Mouse (Mus musculus): ENCODE results near the gene Snrnp25.

Snrnp25 gene

DNA sequence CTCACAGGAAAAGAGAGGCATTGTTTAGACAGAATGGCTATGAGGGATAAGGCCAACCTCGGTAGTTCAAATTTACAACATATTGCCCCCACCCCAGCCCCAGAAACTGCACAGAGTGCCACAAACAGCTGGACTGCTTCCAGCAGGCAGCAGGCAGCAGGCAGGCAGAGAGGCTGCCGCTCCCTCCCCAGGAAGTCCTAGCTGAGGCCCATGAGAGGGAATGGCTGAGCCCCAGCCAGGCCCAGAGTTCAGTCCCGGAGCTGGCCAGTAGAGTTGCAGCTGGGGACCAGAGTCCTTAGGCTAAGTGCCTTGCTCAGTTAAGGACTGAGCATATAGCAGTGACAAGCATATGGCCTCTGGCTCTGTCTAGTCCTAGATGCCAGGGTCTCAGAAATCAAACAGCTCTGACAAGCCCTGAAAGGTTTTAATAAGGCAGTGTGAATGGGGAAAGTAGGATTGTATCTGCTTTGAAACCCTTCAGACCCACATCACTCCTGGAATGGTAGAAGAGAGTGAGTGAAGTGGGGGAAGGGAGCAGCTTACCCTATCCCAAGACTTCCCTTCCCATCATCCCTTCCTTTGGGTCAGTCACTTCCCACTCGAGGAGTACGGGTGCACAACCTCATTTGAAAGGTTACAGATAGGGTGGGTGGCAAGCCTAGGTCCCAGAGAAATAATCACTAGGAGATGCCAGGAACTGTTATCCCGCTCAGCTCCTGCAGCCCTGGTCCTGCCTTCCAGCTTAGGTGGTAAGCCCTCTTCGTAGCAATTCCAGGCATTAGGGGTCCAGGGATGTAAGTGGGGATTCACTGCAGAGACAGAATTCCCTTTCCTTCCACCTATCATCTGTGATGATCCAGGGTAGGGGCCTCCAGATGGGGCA, 20.2 kb downstream of the Snrnp25 start:
- no peak for DNase-seq

DNA sequence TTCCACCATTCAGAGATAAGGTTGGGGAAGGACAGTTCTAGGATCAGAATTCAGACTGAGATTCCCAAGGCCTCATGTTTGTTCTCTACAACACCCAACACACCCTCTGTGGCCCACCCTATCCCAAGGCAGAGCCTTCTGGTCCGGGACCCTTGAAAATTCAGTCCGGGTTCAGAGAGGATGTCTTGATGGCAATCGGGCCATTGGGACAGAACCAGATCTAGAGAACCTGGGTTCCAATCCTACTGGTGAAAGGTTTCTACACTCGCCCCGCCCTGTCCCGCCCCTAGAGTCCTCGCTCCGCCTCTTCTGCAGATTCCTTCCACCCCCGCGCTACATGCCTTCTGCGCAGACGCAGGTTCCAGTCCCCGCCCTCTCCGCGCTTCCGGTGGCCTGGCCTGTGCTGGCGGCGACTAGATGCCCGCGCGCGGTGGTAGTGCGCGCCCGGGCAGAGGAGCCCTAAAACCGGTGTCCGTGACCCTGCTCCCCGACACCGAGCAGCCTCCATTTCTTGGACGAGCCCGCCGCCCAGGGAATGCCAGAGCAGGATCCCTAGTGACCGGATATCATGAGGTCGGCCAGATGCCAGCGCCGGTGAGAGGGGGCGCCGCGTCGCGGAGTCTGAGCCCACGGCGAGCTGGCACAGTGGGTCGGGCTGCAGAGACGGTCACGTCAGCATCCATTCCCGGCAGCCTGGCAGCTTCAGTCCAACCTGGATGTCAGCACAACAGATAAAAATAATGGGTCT, 21.1 kb downstream of the Snrnp25 start, which contains the start of gene Mpg:
TSS of gene Mpg (plus strand) at position 382 of the 748 bp plus-strand sequence.
- DNase-seq: peak; percentile 90 to 94

DNA sequence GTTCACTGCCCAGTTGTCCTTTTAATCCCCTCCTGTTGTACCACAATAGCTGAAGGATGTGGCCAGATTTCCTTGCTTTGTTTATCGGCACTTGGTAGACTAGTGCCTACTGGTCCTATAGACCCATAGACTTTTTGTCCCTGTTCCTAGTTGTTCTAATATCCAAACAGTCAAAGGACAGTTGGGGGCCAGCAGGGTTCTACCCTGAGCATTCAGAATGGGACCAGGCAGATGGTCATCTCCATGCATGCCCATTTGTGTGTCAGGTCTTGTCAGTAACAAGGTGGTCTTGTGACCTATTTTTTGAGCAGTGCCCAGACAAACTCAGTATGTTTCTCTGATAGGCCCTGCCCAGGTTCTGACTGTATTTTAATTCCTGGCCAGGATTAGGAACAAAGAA, 21.8 kb downstream of the Snrnp25 start:
- peak in 1 of 2 experiments; percentile 60 for DNase-seq

DNA sequence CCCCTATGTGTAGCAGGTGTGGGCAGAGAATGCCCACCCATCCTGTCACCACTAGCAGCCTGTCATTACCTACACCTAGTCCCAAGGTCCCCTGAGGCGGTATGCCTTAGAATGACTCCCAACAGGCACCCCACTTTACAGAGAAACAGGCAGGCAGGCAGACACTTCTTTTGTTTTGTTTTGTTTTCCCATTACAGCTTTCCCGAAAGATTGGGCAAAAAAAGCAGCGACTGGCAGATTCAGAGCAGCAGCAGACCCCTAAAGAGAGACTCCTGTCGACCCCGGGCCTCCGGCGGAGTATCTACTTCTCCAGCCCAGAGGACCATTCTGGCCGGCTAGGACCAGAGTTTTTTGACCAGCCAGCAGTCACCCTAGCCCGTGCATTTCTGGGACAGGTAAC, 22.3 kb downstream of the Snrnp25 start:
- DNase-seq: no peak

DNA sequence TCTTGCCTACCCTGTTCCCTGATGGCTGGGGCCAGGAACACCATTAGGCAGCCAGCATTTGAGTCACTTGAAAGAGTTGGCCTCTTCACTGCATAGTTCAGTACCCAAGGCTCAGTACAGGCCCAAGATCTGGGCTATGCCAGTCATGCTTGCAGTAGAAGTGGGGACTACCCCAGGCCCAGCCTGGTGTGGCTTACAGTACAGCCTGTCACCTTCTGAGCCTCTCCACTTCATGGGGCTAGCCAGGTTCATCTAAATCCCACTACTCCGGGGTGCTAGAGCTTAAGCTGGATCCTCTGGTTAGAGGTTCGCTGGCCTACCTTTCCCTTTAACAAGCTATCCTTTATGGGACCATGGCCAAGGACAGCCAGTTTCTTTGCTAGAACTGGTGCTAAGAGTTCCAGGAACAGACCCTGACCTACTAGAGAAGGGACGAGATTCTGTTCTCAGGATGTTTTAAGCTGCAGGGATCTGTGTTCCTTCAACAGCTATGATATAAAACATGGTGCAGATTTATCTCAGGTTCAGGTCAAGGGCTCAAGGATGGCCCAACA, 23.2 kb downstream of the Snrnp25 start:
- DNase-seq: no peak

DNA sequence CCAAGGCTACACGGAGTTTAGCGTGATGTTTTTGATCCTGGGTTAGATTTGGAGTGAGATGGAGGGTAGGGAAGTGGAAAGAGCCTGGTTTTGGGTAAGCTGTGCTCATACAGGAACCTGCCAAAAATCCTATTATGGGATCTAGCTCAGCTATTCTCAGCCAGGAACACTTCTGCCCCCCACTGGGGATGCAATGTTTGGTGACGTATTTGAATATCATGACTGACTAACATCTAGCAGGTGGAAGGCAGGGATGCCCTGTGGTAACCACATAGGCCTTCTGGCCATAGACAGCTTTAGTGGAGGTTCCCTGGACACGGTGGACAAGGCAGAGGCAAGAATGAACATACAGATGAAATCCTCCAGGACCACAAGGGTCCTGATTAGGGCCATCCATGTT, 25.0 kb downstream of the Snrnp25 start:
- DNase-seq: peak; percentile 50 to 72

DNA sequence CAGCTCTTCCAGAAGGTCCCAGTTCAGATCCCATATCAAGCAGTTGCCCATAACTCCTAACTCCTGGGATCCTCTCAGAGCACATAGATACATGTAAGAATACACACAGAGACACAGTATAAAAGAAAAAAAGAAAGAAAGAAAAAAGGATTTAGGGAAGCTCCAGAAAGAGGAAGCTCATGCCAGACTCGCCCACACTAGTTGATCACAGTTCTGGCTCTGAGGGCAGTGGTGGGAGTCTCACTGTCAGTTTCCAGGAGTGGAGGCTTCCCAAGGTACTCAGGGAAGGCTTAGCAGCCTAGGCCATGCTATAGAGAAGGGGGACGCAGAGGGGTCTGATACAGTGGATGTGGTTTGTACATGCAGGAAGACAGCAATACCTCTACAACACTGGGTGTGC, 25.9 kb downstream of the Snrnp25 start:
- DNase-seq: no peak

DNA sequence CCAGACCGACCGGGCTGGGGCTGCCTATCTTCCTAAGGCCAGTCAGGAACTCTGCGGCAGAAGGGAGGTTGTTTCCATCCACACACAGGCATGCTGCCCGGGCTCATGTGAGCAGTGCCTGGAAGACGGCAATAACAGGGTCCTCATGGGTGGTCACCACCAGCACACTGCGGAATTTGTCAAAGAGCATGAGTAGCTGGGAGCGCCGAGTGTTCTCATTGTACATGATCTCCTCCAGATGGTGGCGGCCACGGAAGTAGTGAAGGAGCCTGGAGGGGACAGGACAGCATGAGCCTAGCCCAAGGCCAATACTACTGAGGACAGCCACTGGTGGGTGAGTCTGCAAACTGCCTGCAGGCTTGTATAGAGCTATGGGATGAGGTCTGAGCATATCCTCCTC, 27.6 kb downstream of the Snrnp25 start:
- DNase-seq: peak; percentile 53 to 60

DNA sequence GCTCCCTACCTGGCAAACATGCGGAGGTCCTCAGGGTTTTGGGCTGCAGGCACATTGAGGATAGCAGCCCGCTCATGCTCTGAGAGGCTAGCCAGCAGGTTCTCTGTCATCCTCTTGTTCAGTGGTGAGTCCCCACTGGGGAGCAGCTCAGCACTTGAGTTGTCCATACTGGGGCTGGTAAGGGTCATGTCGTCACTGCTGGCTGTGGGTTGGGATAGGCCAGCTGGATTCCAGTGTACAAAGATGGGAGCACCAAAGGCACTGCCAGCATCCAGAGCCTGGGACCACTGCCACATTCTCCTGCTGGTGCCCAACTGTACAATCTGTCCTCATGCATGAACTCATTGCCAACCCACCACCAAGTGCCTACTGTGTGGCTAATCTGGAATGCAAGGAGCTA, 28.7 kb downstream of the Snrnp25 start:
- peak; percentile 60 to 65 for DNase-seq

DNA sequence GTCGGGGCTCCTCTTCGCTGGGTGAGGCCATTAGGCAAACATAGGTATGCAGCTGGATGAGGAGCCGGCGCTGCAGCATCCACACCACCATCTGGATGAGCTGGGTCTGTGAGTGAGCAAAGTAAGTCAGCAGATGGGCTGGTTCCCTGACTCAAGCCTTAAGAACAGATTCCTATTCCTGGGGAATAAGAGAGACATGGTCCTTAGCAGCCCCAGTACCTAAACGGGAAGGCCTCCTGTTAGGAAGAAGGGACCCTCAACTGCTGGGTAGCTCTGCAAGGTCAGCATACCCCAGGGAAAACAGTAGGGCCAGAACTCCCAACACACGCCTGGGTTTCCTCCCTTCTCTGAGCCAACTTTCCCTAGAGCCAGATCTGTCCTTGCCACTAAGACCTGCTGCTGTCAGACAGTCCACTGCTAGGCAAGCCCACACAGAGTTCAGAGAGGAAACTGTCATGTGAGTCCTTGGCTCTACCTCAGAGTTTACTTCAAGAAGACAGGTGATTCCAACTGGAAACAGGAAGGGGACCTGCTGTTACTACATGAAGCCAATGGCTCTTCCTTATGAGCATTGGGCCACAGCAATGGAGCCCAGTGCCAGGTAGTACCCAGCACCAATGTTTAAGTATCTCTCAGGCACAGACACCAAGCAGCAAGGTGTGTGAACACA, 29.7 kb downstream of the Snrnp25 start:
- DNase-seq: peak; percentile 23 to 25

DNA sequence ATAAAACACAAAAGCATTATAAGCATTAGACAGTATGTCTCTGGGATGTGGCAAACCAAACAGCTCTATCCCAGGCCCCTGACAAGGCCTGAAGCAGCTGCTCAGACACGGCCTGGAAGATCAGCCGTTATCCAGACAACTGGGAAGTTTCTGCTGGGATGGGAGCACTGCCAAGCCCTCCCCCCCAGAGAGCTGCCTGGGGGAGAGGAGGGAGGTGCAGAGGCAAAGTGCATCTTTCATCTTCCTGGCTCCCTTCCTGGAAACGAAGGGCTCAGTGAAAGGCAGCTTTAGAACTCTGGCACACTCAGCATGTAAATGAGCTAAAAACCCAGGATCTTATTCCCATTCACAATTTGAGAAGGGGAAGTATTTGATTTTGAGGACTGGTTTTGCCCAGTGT, 30.4 kb downstream of the Snrnp25 start:
- DNase-seq: peak; percentile 52 to 70

DNA sequence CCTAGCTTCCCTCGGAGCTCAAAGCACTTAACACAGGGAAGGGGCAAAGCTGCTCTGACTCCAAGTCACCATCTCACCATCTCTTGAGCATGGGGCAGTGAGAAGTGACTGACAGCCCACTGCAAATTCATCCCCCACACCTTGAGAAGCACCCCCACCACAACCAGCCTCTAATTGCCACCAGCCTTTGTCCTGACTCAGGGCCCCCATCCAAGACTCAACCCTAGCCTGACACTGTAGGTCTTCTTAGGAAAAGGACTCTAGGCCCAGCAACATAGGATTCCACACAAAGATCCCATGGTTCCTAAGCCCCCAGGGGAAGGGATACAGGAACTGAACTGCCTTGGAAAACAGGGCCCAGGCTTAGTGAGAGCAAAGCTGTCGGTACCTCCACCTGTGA, 30.9 kb downstream of the Snrnp25 start:
- peak in 1 of 2 experiments; percentile 18 for DNase-seq

DNA sequence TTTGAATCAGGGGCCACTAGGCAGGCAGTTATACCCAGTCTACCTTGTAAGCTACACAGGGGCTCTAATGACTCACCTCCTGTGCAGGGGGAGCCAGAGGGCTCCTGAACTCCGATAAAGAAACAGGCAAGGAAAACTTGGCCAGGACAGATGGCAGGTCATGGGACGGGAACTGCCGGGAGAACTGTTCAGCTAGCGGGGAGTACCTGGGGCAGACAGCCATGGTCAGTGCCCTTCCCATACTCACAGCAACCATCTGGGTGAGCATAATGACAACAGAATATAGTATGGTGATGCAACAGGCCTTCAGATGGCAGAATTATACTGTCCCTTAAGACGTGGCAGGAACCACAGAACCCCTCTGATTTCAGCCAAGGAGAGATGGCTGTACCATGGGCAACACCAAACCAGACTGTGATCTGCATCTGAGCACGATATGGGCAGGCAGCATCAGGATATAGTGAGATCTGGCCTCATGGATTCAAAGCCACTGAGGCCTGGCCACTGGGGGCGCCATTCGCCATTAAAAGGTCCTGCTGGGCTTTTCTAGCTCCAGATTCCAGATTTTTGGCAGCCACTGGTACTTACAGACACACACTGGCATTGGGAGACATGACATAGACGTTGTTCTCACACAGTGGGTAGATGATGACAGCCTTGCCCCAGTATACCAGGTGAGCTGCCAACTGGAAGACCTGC, 31.6 kb downstream of the Snrnp25 start:
- DNase-seq: peak; percentile 75 to 85

DNA sequence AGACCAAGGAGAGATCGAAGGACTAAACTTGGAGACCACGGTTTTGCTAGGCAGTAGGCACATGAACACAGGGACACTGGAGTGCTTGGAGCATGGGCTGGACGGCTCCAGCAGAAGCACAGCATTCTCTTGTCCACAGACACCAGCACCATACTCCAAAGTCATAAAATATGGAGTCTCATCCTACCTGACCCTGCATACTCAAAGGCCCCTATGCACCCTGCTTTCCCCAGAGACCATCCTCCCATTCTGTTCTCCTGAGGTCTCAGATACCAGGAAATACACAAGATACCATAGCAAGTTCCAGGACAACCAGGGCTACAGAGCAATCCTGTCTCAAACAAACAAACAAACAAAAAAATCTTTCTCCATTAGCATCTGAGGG, 32.2 kb downstream of the Snrnp25 start:
- DNase-seq: no peak

DNA sequence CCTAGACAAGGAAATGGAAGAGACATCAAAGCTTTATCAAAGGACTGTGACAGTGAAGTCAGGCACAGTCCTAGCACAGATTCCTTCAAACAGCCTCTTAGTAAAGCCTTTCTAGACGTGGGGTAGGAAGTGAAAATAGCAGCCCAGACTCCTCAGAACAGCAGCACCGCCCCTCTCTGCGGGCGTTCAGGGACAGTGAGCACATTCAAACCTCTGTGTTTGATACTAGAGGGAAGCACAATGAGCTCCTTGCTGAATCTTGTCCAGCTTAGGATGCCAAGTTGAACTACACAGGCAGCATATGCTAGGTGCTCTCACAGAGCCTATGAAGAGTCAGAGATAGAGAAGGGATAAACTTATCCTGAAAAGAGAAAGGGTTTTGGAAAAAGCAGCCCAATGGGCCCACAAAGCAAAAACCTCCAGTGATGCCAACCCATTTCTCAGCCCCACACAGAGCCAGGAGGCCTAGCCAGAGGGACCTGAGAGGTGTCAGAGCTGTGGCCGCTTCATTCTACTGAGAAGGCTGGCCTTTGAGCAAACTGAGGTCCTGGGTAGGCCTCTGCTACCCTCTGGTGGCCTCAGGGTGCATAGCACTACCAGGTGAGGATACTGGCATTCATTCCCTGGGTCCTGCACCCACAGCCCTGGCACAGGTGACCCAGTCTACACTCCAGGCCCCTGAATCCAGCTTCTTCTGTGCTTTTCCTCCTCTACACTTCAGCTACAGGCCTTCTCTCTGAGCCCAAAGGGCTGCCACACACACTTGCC, 33.1 kb downstream of the Snrnp25 start:
- peak; percentile 88 to 90 for DNase-seq

DNA sequence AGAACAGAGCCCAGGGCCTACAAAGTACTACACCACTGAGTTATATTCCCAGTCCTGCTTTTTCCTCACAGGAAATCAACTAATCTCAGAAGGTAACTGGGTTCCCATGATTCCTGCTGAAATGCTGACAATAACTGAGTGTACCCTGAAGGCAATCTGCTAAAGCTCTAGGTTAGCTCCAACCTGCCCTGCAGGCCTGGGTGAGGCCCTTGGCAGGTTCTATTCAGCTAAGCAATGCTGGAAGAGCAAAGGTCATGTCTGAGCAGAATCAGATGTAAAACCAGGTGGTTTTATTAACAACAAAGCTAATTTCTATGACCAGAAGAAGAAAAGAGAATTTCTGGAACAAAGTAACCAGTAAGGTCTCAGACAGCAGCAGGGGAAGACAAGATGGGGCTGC, 36.2 kb downstream of the Snrnp25 start:
- DNase-seq: no peak

DNA sequence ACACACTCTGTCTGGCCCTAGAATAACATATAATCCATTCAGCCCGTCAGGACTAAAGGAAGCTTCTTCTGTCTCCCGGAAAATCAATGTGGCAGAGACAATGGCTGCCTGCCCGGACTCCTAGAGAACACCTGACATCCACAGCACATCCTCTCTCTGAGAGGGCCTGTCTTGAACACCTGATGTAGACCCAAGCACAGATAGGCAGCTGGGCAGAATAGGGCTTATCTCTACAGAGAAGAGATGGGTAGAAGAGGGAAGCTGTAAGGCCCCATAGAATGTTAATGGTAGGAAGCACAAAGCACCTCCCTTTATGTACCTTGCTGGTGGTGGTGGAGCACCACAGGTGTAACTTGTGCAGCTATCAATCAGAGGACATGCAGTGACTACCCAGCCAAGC, 37.0 kb downstream of the Snrnp25 start:
- no peak for DNase-seq

DNA sequence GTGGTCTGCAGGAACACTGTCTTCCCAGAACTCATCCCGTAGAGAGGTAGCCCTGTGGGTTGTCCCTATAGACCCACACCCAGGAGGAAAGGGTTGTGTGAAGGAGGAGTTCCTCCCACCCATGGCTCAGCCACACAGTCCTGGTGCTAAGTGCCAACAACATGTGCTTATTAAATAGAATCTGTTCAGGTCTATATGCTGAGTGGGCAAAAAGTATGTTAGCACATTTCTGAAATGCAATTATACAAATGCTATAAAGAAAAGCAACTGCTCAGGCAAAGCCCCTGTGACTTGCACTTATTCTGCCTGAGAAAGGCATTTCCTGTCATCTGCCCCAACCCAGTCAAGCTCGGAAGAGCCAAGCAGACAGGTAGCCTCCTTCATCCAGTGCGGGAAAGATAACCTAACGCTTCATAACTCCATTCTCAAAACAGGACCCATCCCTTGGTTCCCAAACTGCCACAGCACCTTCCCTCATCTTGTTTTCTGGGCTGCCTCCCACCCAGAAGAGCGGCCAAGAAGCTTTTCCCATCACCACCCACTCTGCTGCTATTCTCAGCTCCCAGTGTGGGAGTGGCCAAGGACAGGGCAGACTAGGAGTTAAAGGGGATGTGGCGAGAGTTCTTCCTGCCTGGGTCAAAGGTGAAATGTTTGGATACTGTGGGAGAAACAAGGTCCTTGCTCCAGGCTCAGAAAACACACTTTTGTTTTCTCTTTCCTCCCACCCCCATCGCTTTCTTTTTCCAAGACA, 38.2 kb downstream of the Snrnp25 start:
- no peak for DNase-seq

DNA sequence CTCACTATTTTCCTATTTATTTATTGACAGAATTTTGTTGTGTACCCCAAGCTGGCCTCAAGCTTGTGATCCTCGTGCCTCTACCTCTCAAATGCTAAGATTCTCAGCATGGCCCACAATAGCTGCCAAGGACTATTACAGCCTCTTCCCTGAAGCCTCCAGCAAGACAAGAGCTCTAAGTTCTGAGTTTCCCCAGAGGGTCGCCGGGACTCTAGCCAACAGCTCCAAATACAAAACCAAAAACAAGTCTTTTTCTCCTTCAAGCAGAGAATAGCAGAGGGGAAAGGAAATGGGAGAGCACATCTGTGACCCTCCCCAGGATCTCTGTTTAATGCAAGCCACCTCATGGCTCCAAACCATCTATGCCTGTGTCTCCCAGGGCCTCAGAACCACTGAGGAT, 38.8 kb downstream of the Snrnp25 start:
- DNase-seq: no peak

DNA sequence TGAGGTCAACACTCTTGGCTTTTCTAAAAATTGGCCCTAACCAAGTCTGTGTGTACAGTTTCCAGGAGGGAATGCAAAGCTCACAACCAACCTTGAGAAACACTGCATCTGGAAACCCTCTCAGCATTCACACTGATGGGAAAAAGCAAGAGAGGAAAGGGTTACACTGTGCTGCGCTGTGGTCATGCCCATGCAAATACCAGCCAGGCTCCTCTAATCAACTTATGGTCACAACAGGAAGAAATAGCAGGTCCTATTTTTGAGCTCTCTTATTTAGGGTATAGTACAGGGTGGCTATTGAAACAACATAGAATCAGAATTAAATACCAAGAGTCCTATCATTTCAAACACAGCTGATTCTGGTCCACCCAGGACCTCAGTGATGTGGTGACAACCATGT, 39.4 kb downstream of the Snrnp25 start:
- DNase-seq: no peak

DNA sequence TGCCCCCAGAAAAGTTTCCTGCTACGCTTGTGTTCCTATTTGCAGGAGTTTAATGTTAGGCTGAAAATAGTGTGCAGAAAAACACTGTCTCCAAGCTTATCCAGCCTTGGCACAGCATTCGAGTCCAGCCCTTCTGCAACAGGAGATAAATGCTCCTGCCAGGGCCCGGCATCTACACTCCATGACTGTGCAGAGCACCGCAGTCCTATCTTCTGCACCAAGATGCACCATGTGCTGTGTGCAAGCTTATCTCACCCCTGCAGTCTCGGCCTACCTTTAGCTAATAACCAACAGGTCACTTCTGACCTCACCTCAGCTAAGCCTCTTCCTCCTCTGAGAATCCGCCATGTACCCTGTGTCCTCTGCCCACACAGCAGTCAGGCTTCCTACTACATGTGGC, 40.4 kb downstream of the Snrnp25 start:
- no peak for DNase-seq

Data from cerebellum, postnatal 25 days (tissue).